22 mouse cellular contexts compared by ENCODE assay signal in genomic region chr10:62831546-62831945, GRCm38 (mm10). TPM values are rescaled to one million over a fixed set of nuclear protein-coding genes. Genes with fewer than 3 reads are reported as not detected.
DNase-seq lines count a peak whose midpoint lies in the region; ATAC-seq and TF ChIP-seq lines count a peak whose summit lies in the region.
"Had no signal": no experiment of that assay in that cellular context is flagged by ENCODE, and none has a peak within 500 bp of the region (broad histone marks: within the 10 kb centered on the region; RNA-seq: fewer than 3 reads in every experiment).

No protein-coding gene starts in this region.

- no peak overlapping the region for H3K27ac ChIP-seq in kidney, postnatal 0 days
- H3K27ac ChIP-seq in ES-Bruce4 (ENCODE audit: insufficient read depth, low read length) (peak overlapping the region; percentile 25; the same call in 1 of the 2 replicates), MEL (ENCODE audit: control insufficient read depth, low read depth, low read length) (no peak overlapping the region)
- H3K27ac ChIP-seq: embryonic facial prominence, embryonic 10.5 days; forebrain, embryonic 13.5 days; hindbrain, embryonic 12.5 days; hindbrain, postnatal 0 days had no signal

- TF ChIP-seq POLR2A in ES-Bruce4 (IDR thresholded peaks at IDR 0.05; ENCODE audit: insufficient read depth, low read length) (no peak), MEL (IDR thresholded peaks at IDR 0.05; ENCODE audit: control insufficient read depth in 1 of 2, insufficient read depth in 1 of 2, low read depth in 1 of 2, low read length in 2 of 2, poor library complexity in 1 of 2) (no peak)

- TF ChIP-seq RAD21 in MEL (IDR thresholded peaks at IDR 0.05; ENCODE audit: low read depth, low read length): no peak

- H3K4me3 ChIP-seq in kidney, postnatal 0 days (replicated peaks; ENCODE audit: low read depth, low read length): no peak overlapping the region
- H3K4me3 ChIP-seq in ES-Bruce4 (ENCODE audit: low read depth, low read length) (no peak overlapping the region), MEL (ENCODE audit: control insufficient read depth in 1 of 2, insufficient read depth in 1 of 2, low read depth in 2 of 2, low read length in 2 of 2) (no peak overlapping the region)
- H3K4me3 ChIP-seq: embryonic facial prominence, embryonic 10.5 days; forebrain, embryonic 13.5 days; heart, embryonic 13.5 days; hindbrain, embryonic 12.5 days had no signal

- no peaks in the 10 kb centered on the region for H3K9me3 ChIP-seq in kidney, postnatal 0 days (replicated peaks; ENCODE audit: low read length)
- no peaks in the 10 kb centered on the region for H3K9me3 ChIP-seq in ES-Bruce4 (replicated peaks; ENCODE audit: control insufficient read depth, insufficient read depth, low read length, poor library complexity, severe bottlenecking)
- H3K9me3 ChIP-seq in MEL (replicated peaks; ENCODE audit: insufficient read depth, low read length): no peaks in the 10 kb centered on the region
- H3K9me3 ChIP-seq: embryonic facial prominence, embryonic 10.5 days; forebrain, embryonic 13.5 days; G1E; heart, embryonic 13.5 days; hindbrain, embryonic 12.5 days had no signal

- no peak overlapping the region for H3K4me2 ChIP-seq in kidney, postnatal 0 days (ENCODE audit: low read length)
- H3K4me2 ChIP-seq: forebrain, embryonic 13.5 days; heart, embryonic 13.5 days; hindbrain, embryonic 12.5 days had no signal

- no peaks in the 10 kb centered on the region for H3K4me1 ChIP-seq in kidney, postnatal 0 days (replicated peaks; ENCODE audit: insufficient read depth, low read length)
- no peaks in the 10 kb centered on the region for H3K4me1 ChIP-seq in ES-Bruce4 (ENCODE audit: control insufficient read depth, insufficient read depth, low read length)
- H3K4me1 ChIP-seq in MEL (ENCODE audit: control insufficient read depth in 1 of 2, insufficient read depth in 2 of 2, low read length in 2 of 2): peaks cover 5 to 13% of the 10 kb centered on the region in 2 experiments
- H3K4me1 ChIP-seq: embryonic facial prominence, embryonic 10.5 days; forebrain, embryonic 13.5 days; hindbrain, embryonic 12.5 days had no signal

- TF ChIP-seq CTCF in kidney, postnatal 0 days (IDR thresholded peaks at IDR 0.05; ENCODE audit: low read depth): no peak
- TF ChIP-seq CTCF in ES-Bruce4 (IDR thresholded peaks at IDR 0.05; ENCODE audit: low read depth, low read length): no peak
- no peak for TF ChIP-seq CTCF in MEL (IDR thresholded peaks at IDR 0.05 in 2 of 3, conservative IDR thresholded peaks at IDR 0.05 in 1 of 3; ENCODE audit: control insufficient read depth in 1 of 3, insufficient read depth in 1 of 3, low read depth in 2 of 3, low read length in 3 of 3, poor library complexity in 1 of 3, severe bottlenecking in 1 of 3)

- DNase-seq in kidney, postnatal 0 days (ENCODE audit: low spot score): peak; percentile 65
- DNase-seq in kidney, postnatal 25 days: no peak
- peak; percentile 90 for DNase-seq in MEL (ENCODE audit: low read depth, low spot score)
- no peak for DNase-seq in thymus, postnatal 0 days (ENCODE audit: low spot score)
- DNase-seq: adrenal gland, postnatal 14 days; cerebellum, adult 18-20 months; cerebellum, adult 9-11 months; cerebellum, postnatal 36 days; forebrain, postnatal 0 days; gastrocnemius, postnatal 25 days; heart, postnatal 10 days; heart, postnatal 4 days had no signal

- no peak for TF ChIP-seq EP300 in ES-Bruce4 (IDR thresholded peaks at IDR 0.05; ENCODE audit: insufficient read depth, low read depth, low read length)
- peak; percentile 77 to 84; a peak in 3 of 4 replicates for TF ChIP-seq EP300 in MEL (IDR thresholded peaks at IDR 0.05; ENCODE audit: low read depth in 1 of 2, low read length in 2 of 2)

- no peaks in the 10 kb centered on the region for H3K27me3 ChIP-seq in kidney, postnatal 0 days (ENCODE audit: insufficient read depth, low read length)
- no peaks in the 10 kb centered on the region for H3K27me3 ChIP-seq in ES-Bruce4 (ENCODE audit: control insufficient read depth, insufficient read depth, low read length, poor library complexity, severe bottlenecking)
- no peaks in the 10 kb centered on the region for H3K27me3 ChIP-seq in MEL (ENCODE audit: control insufficient read depth in 1 of 2, insufficient read depth in 2 of 2, low read length in 2 of 2)
- H3K27me3 ChIP-seq: forebrain, embryonic 13.5 days; heart, embryonic 13.5 days; hindbrain, embryonic 12.5 days; Patski had no signal

- 63% methylated on average over 2 of the region's 2 CpGs for WGBS in kidney, postnatal 0 days

- no peaks in the 10 kb centered on the region for H3K79me2 ChIP-seq in MEL (ENCODE audit: control insufficient read depth, insufficient read depth, low read length, poor library complexity)

- 0 out of 2 replicates have a peak, but pooled peaks cover 5% of the 10 kb centered on the region for H3K36me3 ChIP-seq in kidney, postnatal 0 days (ENCODE audit: insufficient read depth, low read length)
- H3K36me3 ChIP-seq in ES-Bruce4 (ENCODE audit: control insufficient read depth, insufficient read depth, low read length, poor library complexity, severe bottlenecking): peaks cover 96% of the 10 kb centered on the region
- H3K36me3 ChIP-seq in MEL (ENCODE audit: control insufficient read depth in 1 of 2, insufficient read depth in 2 of 2, low read length in 2 of 2): peaks cover 0 to 13% of the 10 kb centered on the region in 2 experiments; a peak in 2 of 4 replicates
- H3K36me3 ChIP-seq: G1E had no signal

- ATAC-seq in kidney, postnatal 0 days (replicated peaks; ENCODE audit: low FRiP score, low read depth): no peak
- ATAC-seq in megakaryocyte-erythroid progenitor cell, adult 5-6 weeks (replicated peaks; ENCODE audit: low FRiP score, low TSS enrichment, poor library complexity, severe bottlenecking): peak; percentile 97
- ATAC-seq: activated CD4-positive, CD25-positive, alpha-beta regulatory T cell, adult 4 months; forebrain, embryonic 13.5 days; forebrain, postnatal 0 days; hindbrain, postnatal 0 days; Patski had no signal

- no peak overlapping the region for H3K9ac ChIP-seq in kidney, postnatal 0 days (ENCODE audit: low read depth, low read length)
- no peak overlapping the region for H3K9ac ChIP-seq in ES-Bruce4 (ENCODE audit: low read depth, poor library complexity, severe bottlenecking)
- H3K9ac ChIP-seq in MEL (ENCODE audit: control insufficient read depth, low read depth, low read length, poor library complexity, severe bottlenecking): no peak overlapping the region
- H3K9ac ChIP-seq: forebrain, embryonic 13.5 days; forebrain, postnatal 0 days; heart, embryonic 13.5 days; hindbrain, embryonic 12.5 days had no signal

TF ChIP-seq in MEL, 35 proteins besides CTCF, POLR2A, EP300 and RAD21:
- TF ChIP-seq GATA1 (IDR thresholded peaks at IDR 0.05; ENCODE audit: low read depth, low read length) (peak; percentile 87), TAL1 (IDR thresholded peaks at IDR 0.05; ENCODE audit: low read length) (no peak), ETS1 (IDR thresholded peaks at IDR 0.05; ENCODE audit: low read depth, low read length) (peak; percentile 78), SMC3 (IDR thresholded peaks at IDR 0.05; ENCODE audit: low read depth, low read length) (no peak), SIN3A (IDR thresholded peaks at IDR 0.05; ENCODE audit: low read length) (peak; percentile 56; the same call in 1 of the 2 replicates), ZKSCAN1 (IDR thresholded peaks at IDR 0.05; ENCODE audit: low read depth, low read length) (no peak), BHLHE40 (IDR thresholded peaks at IDR 0.05; ENCODE audit: borderline replicate concordance, low read depth, low read length) (no peak), RCOR1 (IDR thresholded peaks at IDR 0.05; ENCODE audit: low read depth, low read length) (peak; percentile 69), ELF1 (IDR thresholded peaks at IDR 0.05; ENCODE audit: low read depth, low read length) (no peak), TCF12 (IDR thresholded peaks at IDR 0.05; ENCODE audit: low read depth, low read length) (peak; percentile 76)

RNA-seq across cellular contexts. Expression of gene Ccar1, which starts 39.5 kb away (rescaled TPM):
- polyA plus RNA-seq in kidney, postnatal 0 days (2015; fragmentation: Nextera tagmentation; extraction: Ambion mirVana): 84.2 and 91.3 TPM in 2 replicates
- polyA plus RNA-seq in ES-Bruce4 (2011; ENCODE audit: insufficient read depth, insufficient read length, low read depth, missing spikeins) (116 and 123 TPM in 2 replicates), MEL (2012; ENCODE audit: insufficient read depth in 1 of 2, insufficient read length in 2 of 2, low read depth in 1 of 2, low replicate concordance in 2 of 2, missing spikeins in 1 of 2) (10 to 100 TPM; 65.4 to 66.8 TPM)
- total RNA-seq in MEL (2012; rRNA removed): 41.5 and 46.4 TPM in 2 replicates
- total RNA-seq in megakaryocyte-erythroid progenitor cell, adult 5-6 weeks (2014; fragmentation: Nextera tagmentation): 139 and 161 TPM in 2 replicates
- 144 and 200 TPM in 2 replicates for total RNA-seq in megakaryocyte-erythroid progenitor cell, adult 5-6 weeks (2017)
- 84.3 and 92.1 TPM in 2 replicates for polyA plus RNA-seq in thymus, postnatal 0 days (2015; fragmentation: Nextera tagmentation; extraction: Ambion mirVana)

Comparison
In these comparisons a context has a peak if more than half of its experiments do, and no peak if none do; other contexts are left out.
1. DNase-seq: peak in kidney, postnatal 0 days (single experiment) and MEL (single experiment); none in kidney, postnatal 25 days (0 of 2) and thymus, postnatal 0 days (single experiment).